Mouse (Mus musculus): ENCODE results near the gene Akap5. TPM values are rescaled to one million over a fixed set of nuclear protein-coding genes. Genes with fewer than 3 reads are reported as not detected.
A peak's percentile ranks its signal among the peaks of the same experiment; 100 is the strongest.

Gene Akap5
- polyA plus RNA-seq (2015; fragmentation: Nextera tagmentation; extraction: Ambion mirVana): 10.6 and 11.6 TPM in 2 replicates

DNA sequence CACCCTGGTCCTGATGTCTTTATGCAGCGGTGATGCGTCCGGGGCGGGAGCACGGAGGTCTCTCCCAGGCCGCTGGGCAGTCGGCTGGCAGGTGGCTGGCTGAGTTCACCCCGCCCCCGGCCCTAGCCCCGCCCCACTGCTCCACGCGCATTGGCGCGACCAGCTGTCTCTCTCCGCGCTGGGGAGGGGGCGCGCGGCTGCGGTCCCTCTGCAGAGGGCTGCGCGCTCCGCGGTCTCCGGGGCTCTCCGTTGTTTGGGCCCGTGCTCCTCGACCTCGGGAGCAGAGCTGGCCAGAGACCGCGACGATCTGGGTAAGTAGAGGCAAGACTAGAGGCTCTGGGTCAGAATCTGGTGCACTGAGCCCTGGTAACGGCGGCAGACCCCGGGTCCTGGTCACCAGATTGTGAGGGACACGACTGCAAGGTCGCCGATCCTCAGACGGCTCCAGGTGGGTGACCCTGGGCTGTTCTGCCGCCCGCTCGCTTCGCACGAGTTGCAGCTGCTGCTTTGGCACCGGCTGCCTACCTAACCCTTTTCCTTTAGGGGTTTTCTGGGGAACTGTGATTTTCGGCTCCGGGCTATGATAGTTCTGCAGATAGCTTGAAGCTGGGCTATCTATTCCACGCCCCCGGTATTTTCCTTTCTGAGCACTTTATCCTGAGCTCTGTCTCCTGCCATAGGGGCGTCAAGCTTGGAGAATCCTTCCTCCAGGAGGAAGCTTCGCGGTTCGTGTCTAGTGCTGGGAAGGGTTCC, at the start of gene Akap5:
TSS of gene Akap5 (plus strand) at position 213 of the 753 bp plus-strand sequence.
- H3K9ac ChIP-seq (ENCODE audit: low read depth, low read length): peak within 1 kb of the TSS; percentile 74
- peaks cover 5% of the 10 kb centered on the region; the same call in 1 of the 2 replicates for H3K36me3 ChIP-seq (ENCODE audit: control insufficient read depth, insufficient read depth, low read length)
- H3K27me3 ChIP-seq (ENCODE audit: control insufficient read depth, insufficient read depth, low read depth, low read length): no peaks in the 10 kb centered on the region
- H3K4me1 ChIP-seq (ENCODE audit: control insufficient read depth, insufficient read depth, low read length): peaks cover 11% of the 10 kb centered on the region; the same call in 1 of the 2 replicates
- peak within 1 kb of the TSS; percentile 76 for H3K4me2 ChIP-seq (ENCODE audit: low read length)
- H3K9me3 ChIP-seq (replicated peaks; ENCODE audit: control insufficient read depth, low read length, poor library complexity, severe bottlenecking): no peaks in the 10 kb centered on the region
- H3K27ac ChIP-seq (ENCODE audit: low read length): peak within 1 kb of the TSS; percentile 78
- peak within 1 kb of the TSS; percentile 63 for H3K4me3 ChIP-seq (ENCODE audit: low read depth, low read length)
- peak; percentile 99 for ATAC-seq
- under 1% methylated on average over 48 of the region's 53 CpGs for WGBS

DNA sequence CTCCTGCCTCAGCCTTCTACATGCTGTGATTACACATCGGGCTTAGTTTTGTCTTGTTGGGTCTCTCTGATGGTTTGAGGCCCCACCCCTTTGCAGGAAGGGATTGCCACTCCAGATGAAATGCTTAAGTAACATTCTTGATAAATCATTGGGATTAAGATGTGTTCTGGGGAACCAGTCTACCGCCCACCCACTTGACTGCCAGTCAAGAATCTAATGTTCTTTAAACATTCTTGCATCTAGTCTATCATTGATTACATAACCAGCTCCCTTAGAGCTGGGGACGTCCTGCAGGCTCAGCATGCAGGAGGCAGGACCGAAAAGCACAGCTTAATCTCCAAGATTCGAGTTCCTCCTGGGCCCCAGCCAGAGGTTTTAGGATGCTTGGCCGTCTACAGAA, 46.5 kb upstream of the Akap5 start:
- Histone ChIP-seq H3K4me1 (ENCODE audit: control insufficient read depth, insufficient read depth, low read length) (no peaks in the 10 kb centered on the region; the same call in 1 of the 2 replicates), H3K4me3 (ENCODE audit: low read depth, low read length) (no peak overlapping the region), H3K36me3 (ENCODE audit: control insufficient read depth, insufficient read depth, low read length) (peaks cover 2% of the 10 kb centered on the region; the same call in 1 of the 2 replicates), H3K27me3 (ENCODE audit: control insufficient read depth, insufficient read depth, low read depth, low read length) (no peaks in the 10 kb centered on the region), H3K9me3 (replicated peaks; ENCODE audit: control insufficient read depth, low read length, poor library complexity, severe bottlenecking) (no peaks in the 10 kb centered on the region), H3K9ac (ENCODE audit: low read depth, low read length) (no peak overlapping the region), H3K4me2 (ENCODE audit: low read length) (no peak overlapping the region), H3K27ac (ENCODE audit: low read length) (no peak overlapping the region)
- ATAC-seq: no peak
- WGBS: 77% methylated on average over 6 of the region's 6 CpGs

DNA sequence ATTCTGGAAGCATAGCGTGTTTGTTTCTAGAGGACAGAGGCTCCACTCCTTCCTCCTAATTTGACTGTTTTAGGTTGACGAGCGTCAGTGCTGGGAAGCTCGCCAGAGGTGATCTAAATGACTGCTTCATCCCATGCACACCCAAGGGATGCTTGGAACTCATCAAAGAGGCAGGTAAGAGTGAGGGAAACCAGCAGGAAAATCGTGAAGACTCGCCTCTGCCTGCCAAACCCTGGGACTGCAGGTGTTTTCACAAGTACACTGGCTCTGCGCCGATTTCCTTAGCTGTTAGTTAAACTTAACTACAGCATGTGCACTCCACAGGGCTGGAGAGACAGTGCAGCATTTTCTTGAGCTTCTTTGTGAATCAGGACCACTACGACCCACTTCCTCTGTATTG, 44.1 kb upstream of the Akap5 start:
- WGBS: 82% methylated on average over 9 of the region's 9 CpGs

DNA sequence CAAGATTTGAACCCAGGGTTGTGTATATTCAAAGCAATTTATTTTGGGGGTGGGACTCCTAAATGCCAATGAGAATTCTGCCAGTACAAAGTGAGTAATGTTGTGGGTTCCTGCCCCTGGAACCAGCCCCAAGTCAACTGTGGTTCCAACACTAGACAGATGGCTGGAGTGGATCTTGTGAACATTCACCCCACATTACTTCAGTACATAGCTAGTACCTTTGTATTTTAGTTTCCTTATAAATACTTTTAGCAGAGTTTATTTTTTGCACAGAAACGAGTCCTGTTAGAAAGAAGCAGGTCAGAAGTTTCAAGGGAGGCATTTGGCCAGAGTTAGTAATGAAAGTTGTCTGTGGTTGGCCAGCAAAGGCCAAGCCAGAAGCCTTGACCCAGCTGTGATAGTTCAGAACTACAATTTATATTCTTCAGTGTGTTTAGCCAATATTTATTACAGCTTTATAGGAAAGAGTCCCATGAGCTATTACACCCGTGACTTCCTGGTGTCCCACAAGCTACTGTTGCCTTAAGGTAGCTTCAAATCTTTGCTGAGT, 43.5 kb upstream of the Akap5 start:
- Histone ChIP-seq H3K4me3 (ENCODE audit: low read depth, low read length) (no peak overlapping the region), H3K9ac (ENCODE audit: low read depth, low read length) (no peak overlapping the region), H3K36me3 (ENCODE audit: control insufficient read depth, insufficient read depth, low read length) (peaks cover 10% of the 10 kb centered on the region), H3K27me3 (ENCODE audit: control insufficient read depth, insufficient read depth, low read depth, low read length) (no peaks in the 10 kb centered on the region), H3K4me1 (ENCODE audit: control insufficient read depth, insufficient read depth, low read length) (no peaks in the 10 kb centered on the region; the same call in 1 of the 2 replicates), H3K4me2 (ENCODE audit: low read length) (no peak overlapping the region), H3K9me3 (replicated peaks; ENCODE audit: control insufficient read depth, low read length, poor library complexity, severe bottlenecking) (no peaks in the 10 kb centered on the region), H3K27ac (ENCODE audit: low read length) (no peak overlapping the region)
- ATAC-seq: no peak
- 92% methylated on average over 2 of the region's 2 CpGs for WGBS

More for the DNA sequence above, 44.1 kb upstream of the Akap5 start:
- H3K4me3 ChIP-seq (ENCODE audit: low read depth, low read length): no peak overlapping the region
- H3K4me1 ChIP-seq (ENCODE audit: control insufficient read depth, insufficient read depth, low read length): no peaks in the 10 kb centered on the region; the same call in 1 of the 2 replicates
- no peak overlapping the region for H3K27ac ChIP-seq (ENCODE audit: low read length)
- H3K9me3 ChIP-seq (replicated peaks; ENCODE audit: control insufficient read depth, low read length, poor library complexity, severe bottlenecking): no peaks in the 10 kb centered on the region
- H3K9ac ChIP-seq (ENCODE audit: low read depth, low read length): no peak overlapping the region
- no peaks in the 10 kb centered on the region for H3K27me3 ChIP-seq (ENCODE audit: control insufficient read depth, insufficient read depth, low read depth, low read length)
- peaks cover 10% of the 10 kb centered on the region for H3K36me3 ChIP-seq (ENCODE audit: control insufficient read depth, insufficient read depth, low read length)
- H3K4me2 ChIP-seq (ENCODE audit: low read length): no peak overlapping the region
- ATAC-seq: no peak

DNA sequence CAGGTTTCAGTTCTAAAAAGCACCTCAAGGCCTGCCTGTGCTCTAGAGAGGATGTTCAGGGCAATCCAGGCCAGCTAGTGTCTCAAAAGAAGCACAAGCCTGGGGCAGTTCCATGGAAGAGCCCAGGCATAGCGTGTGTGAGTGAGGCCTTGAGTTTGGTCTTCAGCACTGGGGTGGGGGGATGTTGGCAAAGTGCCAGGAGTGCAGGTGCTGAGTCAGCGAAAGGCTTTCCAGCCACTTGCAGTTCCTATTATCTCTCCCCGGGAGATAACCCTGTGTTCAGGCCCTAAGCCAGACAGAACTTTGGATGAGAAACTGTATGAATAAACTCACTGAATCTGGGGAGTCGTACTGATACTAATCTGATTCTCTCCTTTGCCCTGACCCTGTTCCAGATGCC, 42.6 kb upstream of the Akap5 start:
- WGBS: 43% methylated on average over 4 of the region's 4 CpGs
- Histone ChIP-seq H3K9me3 (replicated peaks; ENCODE audit: control insufficient read depth, low read length, poor library complexity, severe bottlenecking) (no peaks in the 10 kb centered on the region), H3K27ac (ENCODE audit: low read length) (no peak overlapping the region), H3K27me3 (ENCODE audit: control insufficient read depth, insufficient read depth, low read depth, low read length) (no peaks in the 10 kb centered on the region), H3K9ac (ENCODE audit: low read depth, low read length) (no peak overlapping the region), H3K36me3 (ENCODE audit: control insufficient read depth, insufficient read depth, low read length) (peaks cover 10% of the 10 kb centered on the region), H3K4me2 (ENCODE audit: low read length) (no peak overlapping the region), H3K4me3 (ENCODE audit: low read depth, low read length) (no peak overlapping the region), H3K4me1 (ENCODE audit: control insufficient read depth, insufficient read depth, low read length) (no peaks in the 10 kb centered on the region; the same call in 1 of the 2 replicates)
- no peak for ATAC-seq

DNA sequence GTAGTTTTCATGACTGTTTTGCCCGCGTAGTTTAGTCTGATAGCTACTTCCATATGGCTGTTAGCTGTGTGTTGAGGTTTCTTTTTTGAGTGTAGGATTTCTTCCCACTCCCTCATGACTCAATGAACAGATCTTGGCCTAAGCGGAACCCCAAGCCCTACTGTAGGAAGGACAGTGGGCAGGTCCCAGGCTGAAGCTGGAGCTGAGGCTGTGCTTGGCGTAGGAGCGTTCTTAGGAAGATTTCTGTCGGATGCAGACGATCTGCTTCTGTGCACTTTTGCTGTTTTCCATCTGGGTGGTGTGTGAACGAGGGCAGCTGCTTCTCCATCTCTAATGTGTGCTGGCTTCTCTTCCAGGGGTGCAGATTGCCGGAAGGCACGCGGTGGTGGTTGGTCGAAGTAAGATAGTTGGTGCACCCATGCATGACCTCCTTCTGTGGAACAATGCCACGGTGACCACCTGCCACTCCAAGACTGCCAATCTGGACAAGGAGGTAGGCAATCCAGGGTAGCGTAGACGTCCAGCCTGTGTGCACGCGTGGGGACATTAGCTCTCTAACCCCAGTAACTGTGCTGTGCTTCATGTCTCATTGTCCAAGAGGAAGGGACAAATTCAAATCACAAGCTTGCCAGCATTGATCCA, 42.0 kb upstream of the Akap5 start:
- ATAC-seq: no peak
- WGBS: 90% methylated on average over 17 of the region's 17 CpGs

DNA sequence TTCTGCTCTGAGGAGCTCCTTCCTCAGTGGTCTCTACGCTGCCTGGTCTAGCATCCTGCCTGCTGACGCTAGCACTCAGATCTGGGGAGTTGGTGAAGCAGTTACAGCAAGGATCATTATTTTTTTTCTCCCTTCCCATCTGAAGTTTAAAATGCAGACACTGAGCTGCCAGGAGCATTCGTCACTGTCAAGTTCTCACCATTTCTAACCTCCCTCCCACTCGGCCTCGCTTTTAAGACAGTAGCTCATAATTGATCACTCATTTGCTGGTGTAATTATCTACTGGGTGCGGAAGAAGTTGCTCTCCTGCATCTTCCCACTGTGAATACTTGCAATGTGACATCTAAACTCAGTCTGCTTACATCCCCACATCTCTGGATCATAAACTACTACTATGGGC, 39.3 kb upstream of the Akap5 start:
- no peak overlapping the region for H3K27ac ChIP-seq (ENCODE audit: low read length)
- H3K4me2 ChIP-seq (ENCODE audit: low read length): no peak overlapping the region
- H3K9ac ChIP-seq (ENCODE audit: low read depth, low read length): no peak overlapping the region
- H3K36me3 ChIP-seq (ENCODE audit: control insufficient read depth, insufficient read depth, low read length): peaks cover 10% of the 10 kb centered on the region
- no peaks in the 10 kb centered on the region for H3K9me3 ChIP-seq (replicated peaks; ENCODE audit: control insufficient read depth, low read length, poor library complexity, severe bottlenecking)
- peaks cover 6% of the 10 kb centered on the region for H3K4me1 ChIP-seq (ENCODE audit: control insufficient read depth, insufficient read depth, low read length)
- ATAC-seq: no peak
- WGBS: 90% methylated on average over 6 of the region's 6 CpGs
- no peak overlapping the region for H3K4me3 ChIP-seq (ENCODE audit: low read depth, low read length)
- H3K27me3 ChIP-seq (ENCODE audit: control insufficient read depth, insufficient read depth, low read depth, low read length): no peaks in the 10 kb centered on the region

More for the DNA sequence above, 42.0 kb upstream of the Akap5 start:
- Histone ChIP-seq H3K4me2 (ENCODE audit: low read length) (no peak overlapping the region), H3K4me3 (ENCODE audit: low read depth, low read length) (no peak overlapping the region), H3K9me3 (replicated peaks; ENCODE audit: control insufficient read depth, low read length, poor library complexity, severe bottlenecking) (no peaks in the 10 kb centered on the region), H3K36me3 (ENCODE audit: control insufficient read depth, insufficient read depth, low read length) (peaks cover 10% of the 10 kb centered on the region), H3K4me1 (ENCODE audit: control insufficient read depth, insufficient read depth, low read length) (peaks cover 2% of the 10 kb centered on the region), H3K9ac (ENCODE audit: low read depth, low read length) (no peak overlapping the region), H3K27ac (ENCODE audit: low read length) (no peak overlapping the region), H3K27me3 (ENCODE audit: control insufficient read depth, insufficient read depth, low read depth, low read length) (no peaks in the 10 kb centered on the region)

DNA sequence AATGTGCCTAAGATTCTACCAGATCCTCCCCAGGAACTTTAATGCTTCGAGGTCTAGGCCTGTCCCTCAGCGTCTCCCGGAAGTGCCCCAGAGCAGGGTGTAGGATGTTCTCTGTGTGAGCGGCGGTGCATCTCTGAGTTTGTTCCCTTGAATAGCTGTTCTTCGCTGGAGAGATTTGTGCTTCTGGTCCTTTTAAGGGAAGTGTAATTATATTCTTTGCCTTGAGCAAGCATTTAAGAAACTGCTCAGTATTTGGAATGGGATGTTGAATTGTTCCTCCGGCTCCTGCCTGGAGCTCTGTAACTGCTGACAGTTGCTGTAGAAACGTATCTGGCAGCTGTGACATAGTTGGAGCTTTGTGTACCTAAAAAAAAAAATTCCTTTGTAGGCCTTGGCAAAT, 36.7 kb upstream of the Akap5 start:
- Histone ChIP-seq H3K4me3 (ENCODE audit: low read depth, low read length) (no peak overlapping the region), H3K4me1 (ENCODE audit: control insufficient read depth, insufficient read depth, low read length) (peaks cover 6% of the 10 kb centered on the region; the same call in 1 of the 2 replicates), H3K36me3 (ENCODE audit: control insufficient read depth, insufficient read depth, low read length) (peaks cover 17% of the 10 kb centered on the region), H3K27ac (ENCODE audit: low read length) (peak overlapping the region; percentile 71), H3K9me3 (replicated peaks; ENCODE audit: control insufficient read depth, low read length, poor library complexity, severe bottlenecking) (no peaks in the 10 kb centered on the region), H3K9ac (ENCODE audit: low read depth, low read length) (no peak overlapping the region), H3K27me3 (ENCODE audit: control insufficient read depth, insufficient read depth, low read depth, low read length) (no peaks in the 10 kb centered on the region), H3K4me2 (ENCODE audit: low read length) (no peak overlapping the region)
- WGBS: 20% methylated on average over 8 of the region's 8 CpGs
- ATAC-seq: peak; percentile 66

DNA sequence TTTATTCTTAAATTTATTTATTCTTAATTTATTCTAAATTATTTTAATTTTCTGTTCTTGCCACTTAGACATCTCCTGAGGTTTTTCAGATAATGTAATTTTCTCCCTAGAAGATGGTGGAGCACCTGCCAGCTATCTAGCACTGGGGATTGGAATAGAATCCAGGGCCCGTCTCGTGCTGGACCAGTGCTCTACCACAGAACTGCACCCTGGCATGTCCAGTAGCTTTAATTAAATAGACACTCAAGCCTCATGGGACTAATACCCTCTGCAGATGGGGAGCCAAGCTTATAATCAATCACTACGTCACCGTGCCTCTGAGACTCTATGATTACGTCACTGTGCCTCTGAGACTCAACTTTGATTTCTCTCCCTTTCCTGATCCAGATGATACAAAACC, 36.2 kb upstream of the Akap5 start:
- no peaks in the 10 kb centered on the region for H3K27me3 ChIP-seq (ENCODE audit: control insufficient read depth, insufficient read depth, low read depth, low read length)
- H3K4me1 ChIP-seq (ENCODE audit: control insufficient read depth, insufficient read depth, low read length): peaks cover 6% of the 10 kb centered on the region; the same call in 1 of the 2 replicates
- H3K4me2 ChIP-seq (ENCODE audit: low read length): no peak overlapping the region
- WGBS: 25% methylated on average over 5 of the region's 5 CpGs
- no peak overlapping the region for H3K9ac ChIP-seq (ENCODE audit: low read depth, low read length)
- no peak overlapping the region for H3K4me3 ChIP-seq (ENCODE audit: low read depth, low read length)
- ATAC-seq: no peak
- peaks cover 14% of the 10 kb centered on the region for H3K36me3 ChIP-seq (ENCODE audit: control insufficient read depth, insufficient read depth, low read length)
- H3K9me3 ChIP-seq (replicated peaks; ENCODE audit: control insufficient read depth, low read length, poor library complexity, severe bottlenecking): no peaks in the 10 kb centered on the region
- 0 out of 2 replicates have a peak overlapping the region, but pooled peaks have one; percentile 20 for H3K27ac ChIP-seq (ENCODE audit: low read length)

Measured in midbrain, embryonic 16.5 days (tissue).